Mouse (Mus musculus) frontal cortex, adult 2 months (tissue): Measurements from ENCODE around the gene Ppp1r12b. TPM values are rescaled to one million over a fixed set of nuclear protein-coding genes. Genes with fewer than 3 reads are reported as not detected.

ENCODE experiments used
- polyA plus RNA-seq: library from polyadenylated mRNA; depleted of rRNA; stranded (reverse); fragments of >200 nt; gene quantifications from 2 replicates; pipeline ENCODE4 v1.2.3, GENCODE M21; 2012; rRNA removed

Ppp1r12b gene
- polyA plus RNA-seq, 1 experiment: 64.8 TPM

Other genes starting within 250 kb of the Ppp1r12b start
- 2.5 and 3.0 TPM in 2 replicates for gene Ube2t, start 6.6 kb upstream of the Ppp1r12b start, polyA plus RNA-seq
- 19.1 and 21.3 TPM in 2 replicates for gene Lgr6, start 149.3 kb upstream of the Ppp1r12b start, polyA plus RNA-seq
- gene Ptpn7, start 176.8 kb upstream of the Ppp1r12b start, polyA plus RNA-seq: 0.19 and 0.20 TPM in 2 replicates
- gene Arl8a, start 190.9 kb upstream of the Ppp1r12b start, polyA plus RNA-seq: 337 and 341 TPM in 2 replicates
- 265 and 291 TPM in 2 replicates for gene Gpr37l1, start 211.7 kb upstream of the Ppp1r12b start, polyA plus RNA-seq